Comparison of ENCODE assay signal across 7 mouse cellular contexts in genomic region chr16:46154832-46155231, GRCm38 (mm10). TPM values are rescaled to one million over a fixed set of nuclear protein-coding genes. Genes with fewer than 3 reads are reported as not detected.
DNase-seq lines count a peak whose midpoint lies in the region; TF ChIP-seq lines count a peak whose summit lies in the region.
"Not testable (repeated sequence)": the region's sequence is repeated elsewhere in the genome, so short reads cannot be mapped to it uniquely, and the experiment has no call there.

Gm4737 (minus strand) TSS chr16:46155077.

- not testable (repeated sequence) for H3K27ac ChIP-seq in bone marrow macrophage, adult 2 months (ENCODE audit: insufficient read depth, low read depth, low read length)

- intact Hi-C loops in heart, postnatal 10 days (cut with DNase I) = not testable (repeated sequence)

- not testable (repeated sequence) for H3K27me3 ChIP-seq in megakaryocyte, embryonic 14.5 days (replicated peaks)

- H3K4me1 ChIP-seq in bone marrow macrophage, adult 2 months (ENCODE audit: control insufficient read depth, insufficient read depth, low read length); megakaryocyte, embryonic 14.5 days: not testable (repeated sequence)

- H3K4me3 ChIP-seq in bone marrow macrophage, adult 2 months (ENCODE audit: insufficient read depth, low read length); megakaryocyte, embryonic 14.5 days (replicated peaks): not testable (repeated sequence)

- not testable (repeated sequence) for H3K9me3 ChIP-seq in megakaryocyte, embryonic 14.5 days

- not testable (repeated sequence) for TF ChIP-seq CTCF in bone marrow macrophage, adult 2 months (IDR thresholded peaks at IDR 0.05; ENCODE audit: low read depth, low read length)

- not testable (repeated sequence) for TF ChIP-seq POLR2A in bone marrow macrophage, adult 2 months (IDR thresholded peaks at IDR 0.05; ENCODE audit: borderline replicate concordance, low read depth, low read length)

- H3K36me3 ChIP-seq in megakaryocyte, embryonic 14.5 days (replicated peaks; ENCODE audit: low read length) = not testable (repeated sequence)

- DNase-seq in adrenal gland, adult 18-20 months (ENCODE audit: low spot score in 2 of 2); gastrocnemius, postnatal 10 days; heart, postnatal 10 days; layer of hippocampus, adult 18-20 months (ENCODE audit: low spot score in 2 of 2); left cerebral cortex, adult 8-10 months (ENCODE audit: low spot score in 2 of 2): not testable (repeated sequence)

RNA-seq across cellular contexts. Expression of gene Gm4737, which starts in this region (rescaled TPM):
- 10 to 100 TPM; 25.4 to 31.3 TPM for total RNA-seq in adrenal gland, adult 18-20 months (2021)
- 18.6 and 18.8 TPM in 2 replicates for polyA plus RNA-seq in bone marrow macrophage, adult 2 months (2012; ENCODE audit: insufficient read depth, insufficient read length, missing spikeins)
- total RNA-seq in gastrocnemius, postnatal 10 days (2021) = 10 to 100 TPM; 20.9 to 23.2 TPM
- total RNA-seq in heart, postnatal 10 days (2021) = 10 to 100 TPM; 12.4 to 14.2 TPM
- total RNA-seq in layer of hippocampus, adult 18-20 months (2021) = 10 to 100 TPM; 16.5 to 17.8 TPM
- 10 to 100 TPM; 14.5 to 15.2 (median 14.8) TPM for total RNA-seq in left cerebral cortex, adult 8-10 months (2022)
- polyA plus RNA-seq in megakaryocyte, embryonic 14.5 days (2012; ENCODE audit: insufficient read depth, low replicate concordance) = 26.0 and 30.8 TPM in 2 replicates
